Mouse (Mus musculus): ENCODE data around the gene Ndufa8. TPM values are rescaled to one million over a fixed set of nuclear protein-coding genes. Genes with fewer than 3 reads are reported as not detected.

The Ndufa8 gene
- 252 and 254 TPM in 2 replicates for polyA plus RNA-seq (2015; fragmentation: Nextera tagmentation; extraction: Ambion mirVana)

- Histone ChIP-seq H3K27me3 (no peaks in the 10 kb centered on the region), H3K4me3 (replicated peaks) (peak within 1 kb of the TSS; percentile 62), H3K4me1 (peaks cover 20% of the 10 kb centered on the region), H3K4me2 (peak within 1 kb of the TSS; percentile 63), H3K9ac (peak within 1 kb of the TSS; percentile 79), H3K36me3 (peaks cover 11% of the 10 kb centered on the region), H3K9me3 (replicated peaks) (no peaks in the 10 kb centered on the region), H3K27ac (peak within 1 kb of the TSS; percentile 7)
- peak; percentile 99 for ATAC-seq (replicated peaks; ENCODE audit: low FRiP score)
- under 1% methylated on average over 44 of the region's 44 CpGs for WGBS
Measured at GRCm38 (mm10) chr2:36048748-36049566, at the start of gene Ndufa8, which contains the start of gene Morn5. Ndufa8 (minus strand) TSS chr2:36049406. Morn5 (plus strand) TSS chr2:36049458.

- Histone ChIP-seq H3K27me3 (peaks cover 100% of the 10 kb centered on the region), H3K4me1 (peaks cover 38% of the 10 kb centered on the region), H3K36me3 (no peaks in the 10 kb centered on the region), H3K4me2 (no peak overlapping the region), H3K4me3 (replicated peaks) (no peak overlapping the region), H3K9me3 (replicated peaks) (no peaks in the 10 kb centered on the region), H3K27ac (no peak overlapping the region), H3K9ac (no peak overlapping the region)
- WGBS: 16% methylated on average over 5 of the region's 5 CpGs
- ATAC-seq (replicated peaks; ENCODE audit: low FRiP score): no peak
Measured at GRCm38 (mm10) chr2:36098021-36098420, 48.8 kb upstream of the Ndufa8 start.

- no peak overlapping the region for H3K4me2 ChIP-seq
- H3K36me3 ChIP-seq: no peaks in the 10 kb centered on the region
- peaks cover 100% of the 10 kb centered on the region for H3K27me3 ChIP-seq
- H3K9me3 ChIP-seq (replicated peaks): no peaks in the 10 kb centered on the region
- no peak overlapping the region for H3K4me3 ChIP-seq (replicated peaks)
- no peak for ATAC-seq (replicated peaks; ENCODE audit: low FRiP score)
- no peak overlapping the region for H3K27ac ChIP-seq
- WGBS: 8% methylated on average over 18 of the region's 18 CpGs
- H3K4me1 ChIP-seq: peaks cover 35% of the 10 kb centered on the region
- H3K9ac ChIP-seq: no peak overlapping the region
Measured at GRCm38 (mm10) chr2:36097129-36097815, 48.1 kb upstream of the Ndufa8 start.

- no peaks in the 10 kb centered on the region for H3K9me3 ChIP-seq (replicated peaks)
- H3K9ac ChIP-seq: no peak overlapping the region
- no peak overlapping the region for H3K27ac ChIP-seq
- H3K4me1 ChIP-seq: peaks cover 42% of the 10 kb centered on the region
- 9% methylated on average over 31 of the region's 31 CpGs for WGBS
- H3K4me2 ChIP-seq: peak overlapping the region; percentile 39
- H3K4me3 ChIP-seq (replicated peaks): peak overlapping the region; percentile 17
- no peak for ATAC-seq (replicated peaks; ENCODE audit: low FRiP score)
- H3K27me3 ChIP-seq: peaks cover 100% of the 10 kb centered on the region
- no peaks in the 10 kb centered on the region for H3K36me3 ChIP-seq
Measured at GRCm38 (mm10) chr2:36093914-36094475, 44.8 kb upstream of the Ndufa8 start.

GRCm38 (mm10) chr2:36093301-36093700 lies 44.1 kb upstream of the Ndufa8 start:
- Histone ChIP-seq H3K4me1 (peaks cover 42% of the 10 kb centered on the region), H3K4me3 (replicated peaks) (no peak overlapping the region), H3K27me3 (peaks cover 100% of the 10 kb centered on the region), H3K36me3 (no peaks in the 10 kb centered on the region), H3K4me2 (no peak overlapping the region), H3K9me3 (replicated peaks) (no peaks in the 10 kb centered on the region), H3K9ac (no peak overlapping the region), H3K27ac (no peak overlapping the region)
- WGBS: 20% methylated on average over 7 of the region's 7 CpGs
- no peak for ATAC-seq (replicated peaks; ENCODE audit: low FRiP score)

- Histone ChIP-seq H3K4me1 (peaks cover 41% of the 10 kb centered on the region), H3K36me3 (no peaks in the 10 kb centered on the region), H3K9me3 (replicated peaks) (no peaks in the 10 kb centered on the region), H3K27ac (no peak overlapping the region), H3K9ac (no peak overlapping the region), H3K4me3 (replicated peaks) (no peak overlapping the region), H3K27me3 (peaks cover 100% of the 10 kb centered on the region), H3K4me2 (no peak overlapping the region)
- peak; percentile 35; the same call in 1 of the 2 replicates for ATAC-seq (replicated peaks; ENCODE audit: low FRiP score)
- WGBS: 14% methylated on average over 4 of the region's 4 CpGs
Measured at GRCm38 (mm10) chr2:36092748-36093147, 43.5 kb upstream of the Ndufa8 start.

- 8% methylated on average over 70 of the region's 70 CpGs for whole genome bisulfite sequencing
- Histone ChIP-seq H3K36me3 (no peaks in the 10 kb centered on the region), H3K9me3 (replicated peaks) (no peaks in the 10 kb centered on the region), H3K27ac (no peak overlapping the region), H3K27me3 (peaks cover 99% of the 10 kb centered on the region), H3K4me2 (peak overlapping the region; percentile 92), H3K9ac (peak overlapping the region; percentile 5; the same call in 1 of the 2 replicates), H3K4me3 (replicated peaks) (peak overlapping the region; percentile 50), H3K4me1 (peaks cover 36% of the 10 kb centered on the region)
- ATAC-seq (replicated peaks; ENCODE audit: low FRiP score): peak; percentile 88
Measured at GRCm38 (mm10) chr2:36090853-36091741, 41.9 kb upstream of the Ndufa8 start.

GRCm38 (mm10) chr2:36089190-36089589 lies 40.0 kb upstream of the Ndufa8 start:
- Histone ChIP-seq H3K9ac (no peak overlapping the region), H3K27ac (no peak overlapping the region), H3K4me3 (replicated peaks) (no peak overlapping the region), H3K4me2 (no peak overlapping the region), H3K27me3 (peaks cover 86% of the 10 kb centered on the region), H3K36me3 (no peaks in the 10 kb centered on the region), H3K4me1 (peaks cover 34% of the 10 kb centered on the region), H3K9me3 (replicated peaks) (no peaks in the 10 kb centered on the region)
- 65% methylated on average over 3 of the region's 3 CpGs for WGBS
- no peak for ATAC-seq (replicated peaks; ENCODE audit: low FRiP score)

GRCm38 (mm10) chr2:36085041-36085440 lies 35.8 kb upstream of the Ndufa8 start:
- H3K9ac ChIP-seq: no peak overlapping the region
- H3K4me1 ChIP-seq: peaks cover 14% of the 10 kb centered on the region
- no peak overlapping the region for H3K4me3 ChIP-seq (replicated peaks)
- ATAC-seq (replicated peaks; ENCODE audit: low FRiP score): no peak
- no peak overlapping the region for H3K4me2 ChIP-seq
- WGBS: 95% methylated on average over 1 of the region's 1 CpGs
- no peak overlapping the region for H3K27ac ChIP-seq
- peaks cover 6% of the 10 kb centered on the region; the same call in 1 of the 2 replicates for H3K36me3 ChIP-seq
- H3K9me3 ChIP-seq (replicated peaks): no peaks in the 10 kb centered on the region
- peaks cover 44% of the 10 kb centered on the region for H3K27me3 ChIP-seq

GRCm38 (mm10) chr2:36082802-36083580 lies 33.8 kb upstream of the Ndufa8 start:
- Histone ChIP-seq H3K9me3 (replicated peaks) (no peaks in the 10 kb centered on the region), H3K27ac (no peak overlapping the region), H3K4me2 (no peak overlapping the region), H3K36me3 (peaks cover 6% of the 10 kb centered on the region; the same call in 1 of the 2 replicates), H3K4me3 (replicated peaks) (no peak overlapping the region), H3K4me1 (peaks cover 20% of the 10 kb centered on the region), H3K27me3 (peaks cover 30% of the 10 kb centered on the region), H3K9ac (no peak overlapping the region)
- ATAC-seq (replicated peaks; ENCODE audit: low FRiP score): no peak
- 83% methylated on average over 9 of the region's 9 CpGs for WGBS

Data from kidney, embryonic 15.5 days (tissue).